14 mouse cellular contexts compared by ENCODE assay signal in genomic region chr2:30914836-30915235, GRCm38 (mm10).
"Had no signal": no experiment of that assay in that cellular context is flagged by ENCODE, and none has a peak within 500 bp of the region (broad histone marks: within the 10 kb centered on the region; RNA-seq: fewer than 3 reads in every experiment).

No protein-coding gene starts in this region.

- H3K4me2 ChIP-seq: kidney, embryonic 15.5 days; limb, embryonic 15.5 days; liver, embryonic 12.5 days; lung, embryonic 15.5 days; midbrain, embryonic 12.5 days; neural tube, embryonic 13.5 days had no signal

- H3K4me3 ChIP-seq: kidney, embryonic 15.5 days; limb, embryonic 15.5 days; liver, embryonic 12.5 days; lung, embryonic 15.5 days; midbrain, embryonic 12.5 days; neural tube, embryonic 13.5 days had no signal

- H3K9ac ChIP-seq: kidney, embryonic 15.5 days; limb, embryonic 15.5 days; liver, embryonic 12.5 days; lung, embryonic 15.5 days; midbrain, embryonic 12.5 days; neural tube, embryonic 13.5 days had no signal

- DNase-seq: kidney, adult 2 months; kidney, postnatal 14 days; layer of hippocampus, adult 9-11 months; layer of hippocampus, postnatal 36 days; lung, postnatal 14 days had no signal

- H3K4me1 ChIP-seq: midbrain, embryonic 12.5 days had no signal

- H3K27me3 ChIP-seq: kidney, embryonic 15.5 days; limb, embryonic 15.5 days; lung, embryonic 15.5 days; midbrain, embryonic 12.5 days; neural tube, embryonic 13.5 days had no signal

- H3K36me3 ChIP-seq: kidney, embryonic 15.5 days; limb, embryonic 15.5 days; liver, embryonic 12.5 days; lung, embryonic 15.5 days; midbrain, embryonic 12.5 days; neural tube, embryonic 13.5 days had no signal

- ATAC-seq: liver, embryonic 12.5 days; midbrain, embryonic 16.5 days had no signal

- H3K27ac ChIP-seq: kidney, embryonic 15.5 days; limb, embryonic 15.5 days; liver, embryonic 12.5 days; lung, embryonic 15.5 days; macrophage; midbrain, embryonic 12.5 days; neural tube, embryonic 13.5 days; stomach, postnatal 0 days had no signal

- H3K9me3 ChIP-seq: kidney, embryonic 15.5 days; limb, embryonic 15.5 days; liver, embryonic 12.5 days; lung, embryonic 15.5 days; midbrain, embryonic 12.5 days; neural tube, embryonic 13.5 days had no signal
